Comparison of ENCODE assay signal across 10 mouse cellular contexts in the genomic region with DNA sequence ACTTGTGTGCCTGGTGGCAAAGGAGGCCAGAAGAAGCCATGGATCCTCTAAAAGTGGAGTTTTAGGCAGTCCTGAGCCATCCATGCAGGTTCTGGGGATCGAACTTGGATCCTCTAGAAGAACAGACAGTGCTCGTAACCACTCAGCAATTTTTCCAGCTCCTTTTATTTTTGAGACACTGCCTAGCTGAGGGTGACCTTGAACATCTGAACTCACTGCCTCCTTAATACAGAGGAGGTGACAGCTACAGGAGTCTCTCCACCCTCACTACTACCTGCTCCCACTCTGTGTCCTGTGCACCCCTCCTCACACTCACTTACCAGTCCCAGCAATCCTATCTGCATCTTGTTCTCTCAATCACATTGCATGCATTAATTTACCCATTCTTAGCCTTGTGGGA. TPM values are rescaled to one million over a fixed set of nuclear protein-coding genes. Genes with fewer than 3 reads are reported as not detected.
DNase-seq lines count a peak whose midpoint lies in the region; ATAC-seq and TF ChIP-seq lines count a peak whose summit lies in the region.
"Had no signal": no experiment of that assay in that cellular context is flagged by ENCODE, and none has a peak within 500 bp of the region (broad histone marks: within the 10 kb centered on the region; RNA-seq: fewer than 3 reads in every experiment).

No protein-coding gene starts in this region.

- no peak for DNase-seq in hindbrain, postnatal 0 days (ENCODE audit: low spot score)
- no peak for DNase-seq in midbrain, postnatal 0 days (ENCODE audit: low spot score)
- DNase-seq in layer of hippocampus, adult 9-11 months: no peak
- DNase-seq: cerebellum, postnatal 25 days had no signal

- H3K4me1 ChIP-seq in hindbrain, embryonic 12.5 days: peaks cover 11% of the 10 kb centered on the region
- H3K4me1 ChIP-seq in hindbrain, postnatal 0 days (ENCODE audit: insufficient read depth, low read length): no peaks in the 10 kb centered on the region
- peaks cover 8% of the 10 kb centered on the region for H3K4me1 ChIP-seq in midbrain, embryonic 13.5 days (replicated peaks)
- no peaks in the 10 kb centered on the region for H3K4me1 ChIP-seq in midbrain, postnatal 0 days (ENCODE audit: insufficient read depth, low read length)
- peaks cover 15% of the 10 kb centered on the region for H3K4me1 ChIP-seq in limb, embryonic 12.5 days (replicated peaks)
- H3K4me1 ChIP-seq in stomach, embryonic 15.5 days: peaks cover 17% of the 10 kb centered on the region

- H3K9ac ChIP-seq in hindbrain, embryonic 12.5 days: 0 out of 2 replicates have a peak overlapping the region, but pooled peaks have one; percentile 23
- H3K9ac ChIP-seq in hindbrain, postnatal 0 days (replicated peaks; ENCODE audit: low read length): no peak overlapping the region
- H3K9ac ChIP-seq in midbrain, embryonic 13.5 days (replicated peaks): peak overlapping the region; percentile 28; the same call in 1 of the 2 replicates
- no peak overlapping the region for H3K9ac ChIP-seq in midbrain, postnatal 0 days (replicated peaks; ENCODE audit: low read length, poor library complexity, severe bottlenecking)
- H3K9ac ChIP-seq in limb, embryonic 12.5 days (replicated peaks): no peak overlapping the region
- H3K9ac ChIP-seq in stomach, embryonic 15.5 days: no peak overlapping the region

- H3K36me3 ChIP-seq in hindbrain, embryonic 12.5 days: peaks cover 21% of the 10 kb centered on the region; the same call in 1 of the 2 replicates
- H3K36me3 ChIP-seq in hindbrain, postnatal 0 days (ENCODE audit: insufficient read depth, low read length): peaks cover 7% of the 10 kb centered on the region; the same call in 1 of the 2 replicates
- peaks cover 15% of the 10 kb centered on the region for H3K36me3 ChIP-seq in midbrain, embryonic 13.5 days
- 0 out of 2 replicates have a peak, but pooled peaks cover 3% of the 10 kb centered on the region for H3K36me3 ChIP-seq in midbrain, postnatal 0 days (ENCODE audit: insufficient read depth, low read length)
- H3K36me3 ChIP-seq in limb, embryonic 12.5 days: peaks cover 32% of the 10 kb centered on the region
- peaks cover 12% of the 10 kb centered on the region for H3K36me3 ChIP-seq in stomach, embryonic 15.5 days

- WGBS in hindbrain, embryonic 12.5 days: 89% methylated on average over 2 of the region's 2 CpGs
- 96% methylated on average over 2 of the region's 2 CpGs for WGBS in hindbrain, postnatal 0 days
- WGBS in midbrain, embryonic 13.5 days: 95% methylated on average over 2 of the region's 2 CpGs
- 95% methylated on average over 2 of the region's 2 CpGs for WGBS in midbrain, postnatal 0 days
- 92% methylated on average over 2 of the region's 2 CpGs for WGBS in limb, embryonic 12.5 days
- 95% methylated on average over 2 of the region's 2 CpGs for WGBS in stomach, embryonic 15.5 days

- no peak overlapping the region for H3K27ac ChIP-seq in hindbrain, embryonic 12.5 days
- no peak overlapping the region for H3K27ac ChIP-seq in hindbrain, postnatal 0 days
- no peak overlapping the region for H3K27ac ChIP-seq in midbrain, embryonic 13.5 days
- H3K27ac ChIP-seq in midbrain, postnatal 0 days (ENCODE audit: low read depth, low read length): no peak overlapping the region
- H3K27ac ChIP-seq in limb, embryonic 12.5 days: no peak overlapping the region
- no peak overlapping the region for H3K27ac ChIP-seq in stomach, embryonic 15.5 days

- no peak overlapping the region for H3K4me2 ChIP-seq in hindbrain, embryonic 12.5 days (replicated peaks)
- no peak overlapping the region for H3K4me2 ChIP-seq in hindbrain, postnatal 0 days (ENCODE audit: low read depth, low read length)
- no peak overlapping the region for H3K4me2 ChIP-seq in midbrain, embryonic 13.5 days (replicated peaks)
- no peak overlapping the region for H3K4me2 ChIP-seq in midbrain, postnatal 0 days (ENCODE audit: low read depth, low read length, poor library complexity, severe bottlenecking)
- peak overlapping the region; percentile 63 for H3K4me2 ChIP-seq in limb, embryonic 12.5 days
- peak overlapping the region; percentile 51; the same call in 1 of the 2 replicates for H3K4me2 ChIP-seq in stomach, embryonic 15.5 days

- H3K4me3 ChIP-seq in hindbrain, embryonic 12.5 days: no peak overlapping the region
- H3K4me3 ChIP-seq in hindbrain, postnatal 0 days (ENCODE audit: low read length): no peak overlapping the region
- H3K4me3 ChIP-seq in midbrain, embryonic 13.5 days (replicated peaks): no peak overlapping the region
- H3K4me3 ChIP-seq in midbrain, postnatal 0 days (ENCODE audit: low read depth, low read length): no peak overlapping the region
- no peak overlapping the region for H3K4me3 ChIP-seq in limb, embryonic 12.5 days (replicated peaks)
- no peak overlapping the region for H3K4me3 ChIP-seq in stomach, embryonic 15.5 days (replicated peaks)

- H3K9me3 ChIP-seq in hindbrain, embryonic 12.5 days (replicated peaks): no peaks in the 10 kb centered on the region
- H3K9me3 ChIP-seq in hindbrain, postnatal 0 days (ENCODE audit: low read length): no peaks in the 10 kb centered on the region
- no peaks in the 10 kb centered on the region for H3K9me3 ChIP-seq in midbrain, embryonic 13.5 days
- H3K9me3 ChIP-seq in midbrain, postnatal 0 days (ENCODE audit: low read length): no peaks in the 10 kb centered on the region
- no peaks in the 10 kb centered on the region for H3K9me3 ChIP-seq in limb, embryonic 12.5 days
- H3K9me3 ChIP-seq in stomach, embryonic 15.5 days: no peaks in the 10 kb centered on the region
- H3K9me3 ChIP-seq: hindbrain, embryonic 10.5 days had no signal

- no peaks in the 10 kb centered on the region for H3K27me3 ChIP-seq in hindbrain, embryonic 12.5 days
- no peaks in the 10 kb centered on the region for H3K27me3 ChIP-seq in hindbrain, postnatal 0 days (ENCODE audit: insufficient read depth, low read length)
- H3K27me3 ChIP-seq in midbrain, embryonic 13.5 days: no peaks in the 10 kb centered on the region
- H3K27me3 ChIP-seq in midbrain, postnatal 0 days (ENCODE audit: insufficient read depth, low read length): no peaks in the 10 kb centered on the region
- H3K27me3 ChIP-seq in limb, embryonic 12.5 days: no peaks in the 10 kb centered on the region
- H3K27me3 ChIP-seq in stomach, embryonic 15.5 days (replicated peaks): no peaks in the 10 kb centered on the region
- H3K27me3 ChIP-seq: Patski had no signal

- no peak for ATAC-seq in hindbrain, embryonic 12.5 days (ENCODE audit: low FRiP score)
- no peak for ATAC-seq in hindbrain, postnatal 0 days
- no peak for ATAC-seq in midbrain, embryonic 13.5 days
- no peak for ATAC-seq in midbrain, postnatal 0 days (ENCODE audit: low FRiP score)
- no peak for ATAC-seq in limb, embryonic 12.5 days (ENCODE audit: insufficient number of reproducible peaks, insufficient read depth, low FRiP score, low TSS enrichment, low read depth)
- ATAC-seq in stomach, embryonic 15.5 days (ENCODE audit: insufficient read depth, low FRiP score, low read depth): no peak
- ATAC-seq: Patski had no signal

- no peak for TF ChIP-seq CTCF in hindbrain, postnatal 0 days (IDR thresholded peaks at IDR 0.05; ENCODE audit: low read depth)
- TF ChIP-seq CTCF in midbrain, postnatal 0 days (IDR thresholded peaks at IDR 0.05): no peak

RNA-seq across cellular contexts. Expression of gene Sertad3, which starts 2.0 kb away (rescaled TPM):
- 20.8 and 22.3 TPM in 2 replicates for polyA plus RNA-seq in hindbrain, embryonic 12.5 days (2016; fragmentation: Nextera tagmentation; extraction: Ambion mirVana)
- 5.0 and 6.3 TPM in 2 replicates for total RNA-seq in hindbrain, postnatal 0 days (2014; rRNA removed)
- polyA plus RNA-seq in hindbrain, postnatal 0 days (2015; fragmentation: Nextera tagmentation; extraction: Ambion mirVana): 7.9 and 8.4 TPM in 2 replicates
- 12.4 and 12.6 TPM in 2 replicates for polyA plus RNA-seq in midbrain, embryonic 13.5 days (2015; fragmentation: Nextera tagmentation; extraction: Ambion mirVana)
- 5.0 and 5.7 TPM in 2 replicates for total RNA-seq in midbrain, postnatal 0 days (2014; rRNA removed)
- 4.0 and 4.3 TPM in 2 replicates for polyA plus RNA-seq in midbrain, postnatal 0 days (2015; fragmentation: Nextera tagmentation; extraction: Ambion mirVana)
- 29.4 and 30.3 TPM in 2 replicates for polyA plus RNA-seq in limb, embryonic 12.5 days (2016; fragmentation: Nextera tagmentation; extraction: Ambion mirVana)
- 29.3 and 35.1 TPM in 2 replicates for polyA plus RNA-seq in stomach, embryonic 15.5 days (2015; fragmentation: Nextera tagmentation; extraction: Ambion mirVana)

RNA-seq across cellular contexts. Expression of gene Sertad1, which starts 11.1 kb away (rescaled TPM):
- 17.5 TPM in 2 replicates for polyA plus RNA-seq in hindbrain, embryonic 12.5 days (2016; fragmentation: Nextera tagmentation; extraction: Ambion mirVana)
- 7.2 and 9.4 TPM in 2 replicates for total RNA-seq in hindbrain, postnatal 0 days (2014; rRNA removed)
- polyA plus RNA-seq in hindbrain, postnatal 0 days (2015; fragmentation: Nextera tagmentation; extraction: Ambion mirVana): 7.7 and 8.8 TPM in 2 replicates
- 8.2 and 8.5 TPM in 2 replicates for polyA plus RNA-seq in midbrain, embryonic 13.5 days (2015; fragmentation: Nextera tagmentation; extraction: Ambion mirVana)
- total RNA-seq in midbrain, postnatal 0 days (2014; rRNA removed): 9.3 and 10.5 TPM in 2 replicates
- polyA plus RNA-seq in midbrain, postnatal 0 days (2015; fragmentation: Nextera tagmentation; extraction: Ambion mirVana): 6.9 and 7.3 TPM in 2 replicates
- 29.4 and 30.4 TPM in 2 replicates for polyA plus RNA-seq in limb, embryonic 12.5 days (2016; fragmentation: Nextera tagmentation; extraction: Ambion mirVana)
- polyA plus RNA-seq in stomach, embryonic 15.5 days (2015; fragmentation: Nextera tagmentation; extraction: Ambion mirVana): 35.3 and 36.7 TPM in 2 replicates

RNA-seq across cellular contexts. Expression of gene Prx, which starts 23.5 kb away (rescaled TPM):
- polyA plus RNA-seq in hindbrain, embryonic 12.5 days (2016; fragmentation: Nextera tagmentation; extraction: Ambion mirVana): 2.5 and 3.5 TPM in 2 replicates
- total RNA-seq in hindbrain, postnatal 0 days (2014; rRNA removed): 1.8 and 2.1 TPM in 2 replicates
- polyA plus RNA-seq in hindbrain, postnatal 0 days (2015; fragmentation: Nextera tagmentation; extraction: Ambion mirVana): 2.1 and 2.5 TPM in 2 replicates
- 1.2 and 1.6 TPM in 2 replicates for polyA plus RNA-seq in midbrain, embryonic 13.5 days (2015; fragmentation: Nextera tagmentation; extraction: Ambion mirVana)
- total RNA-seq in midbrain, postnatal 0 days (2014; rRNA removed): 3.2 and 3.4 TPM in 2 replicates
- polyA plus RNA-seq in midbrain, postnatal 0 days (2015; fragmentation: Nextera tagmentation; extraction: Ambion mirVana): 1.5 and 1.9 TPM in 2 replicates
- polyA plus RNA-seq in limb, embryonic 12.5 days (2016; fragmentation: Nextera tagmentation; extraction: Ambion mirVana): 5.6 and 6.1 TPM in 2 replicates
- 3.1 and 3.5 TPM in 2 replicates for polyA plus RNA-seq in stomach, embryonic 15.5 days (2015; fragmentation: Nextera tagmentation; extraction: Ambion mirVana)

RNA-seq across cellular contexts. Expression of gene Blvrb, which starts 27.8 kb away (rescaled TPM):
- 26.6 and 27.3 TPM in 2 replicates for polyA plus RNA-seq in hindbrain, embryonic 12.5 days (2016; fragmentation: Nextera tagmentation; extraction: Ambion mirVana)
- 19.7 and 23.9 TPM in 2 replicates for total RNA-seq in hindbrain, postnatal 0 days (2014; rRNA removed)
- polyA plus RNA-seq in hindbrain, postnatal 0 days (2015; fragmentation: Nextera tagmentation; extraction: Ambion mirVana): 23.0 and 23.4 TPM in 2 replicates
- polyA plus RNA-seq in midbrain, embryonic 13.5 days (2015; fragmentation: Nextera tagmentation; extraction: Ambion mirVana): 14.8 and 16.1 TPM in 2 replicates
- 13.7 and 19.5 TPM in 2 replicates for total RNA-seq in midbrain, postnatal 0 days (2014; rRNA removed)
- polyA plus RNA-seq in midbrain, postnatal 0 days (2015; fragmentation: Nextera tagmentation; extraction: Ambion mirVana): 15.9 and 18.3 TPM in 2 replicates
- 34.1 and 38.8 TPM in 2 replicates for polyA plus RNA-seq in limb, embryonic 12.5 days (2016; fragmentation: Nextera tagmentation; extraction: Ambion mirVana)
- polyA plus RNA-seq in stomach, embryonic 15.5 days (2015; fragmentation: Nextera tagmentation; extraction: Ambion mirVana): 86.6 and 133 TPM in 2 replicates

RNA-seq across cellular contexts. Expression of gene Sptbn4, which starts 28.1 kb away (rescaled TPM):
- polyA plus RNA-seq in hindbrain, embryonic 12.5 days (2016; fragmentation: Nextera tagmentation; extraction: Ambion mirVana): 0.90 and 1.1 TPM in 2 replicates
- total RNA-seq in hindbrain, postnatal 0 days (2014; rRNA removed): 24.1 and 24.8 TPM in 2 replicates
- polyA plus RNA-seq in hindbrain, postnatal 0 days (2015; fragmentation: Nextera tagmentation; extraction: Ambion mirVana): 2.8 and 3.4 TPM in 2 replicates
- 1.1 and 2.2 TPM in 2 replicates for polyA plus RNA-seq in midbrain, embryonic 13.5 days (2015; fragmentation: Nextera tagmentation; extraction: Ambion mirVana)
- 27.1 and 36.3 TPM in 2 replicates for total RNA-seq in midbrain, postnatal 0 days (2014; rRNA removed)
- polyA plus RNA-seq in midbrain, postnatal 0 days (2015; fragmentation: Nextera tagmentation; extraction: Ambion mirVana): 3.4 and 4.0 TPM in 2 replicates
- polyA plus RNA-seq in limb, embryonic 12.5 days (2016; fragmentation: Nextera tagmentation; extraction: Ambion mirVana): 0.26 and 0.41 TPM in 2 replicates
- 0.45 and 0.58 TPM in 2 replicates for polyA plus RNA-seq in stomach, embryonic 15.5 days (2015; fragmentation: Nextera tagmentation; extraction: Ambion mirVana)

Comparison
In these comparisons a context has a peak if more than half of its experiments do, and no peak if none do; other contexts are left out.
1. H3K9ac ChIP-seq: peak in hindbrain, embryonic 12.5 days (single experiment) and midbrain, embryonic 13.5 days (single experiment); none in hindbrain, postnatal 0 days (single experiment), midbrain, postnatal 0 days (single experiment), limb, embryonic 12.5 days (single experiment) and stomach, embryonic 15.5 days (single experiment).
2. H3K4me2 ChIP-seq: peak in limb, embryonic 12.5 days (single experiment) and stomach, embryonic 15.5 days (single experiment); none in hindbrain, embryonic 12.5 days (single experiment), hindbrain, postnatal 0 days (single experiment), midbrain, embryonic 13.5 days (single experiment) and midbrain, postnatal 0 days (single experiment).